Mouse (Mus musculus): Measurements from ENCODE around the gene Slc39a1. TPM values are rescaled to one million over a fixed set of nuclear protein-coding genes. Genes with fewer than 3 reads are reported as not detected.

The Slc39a1 gene
- polyA plus RNA-seq, 1 experiment from 2014 or later: 60.9 TPM

DNA sequence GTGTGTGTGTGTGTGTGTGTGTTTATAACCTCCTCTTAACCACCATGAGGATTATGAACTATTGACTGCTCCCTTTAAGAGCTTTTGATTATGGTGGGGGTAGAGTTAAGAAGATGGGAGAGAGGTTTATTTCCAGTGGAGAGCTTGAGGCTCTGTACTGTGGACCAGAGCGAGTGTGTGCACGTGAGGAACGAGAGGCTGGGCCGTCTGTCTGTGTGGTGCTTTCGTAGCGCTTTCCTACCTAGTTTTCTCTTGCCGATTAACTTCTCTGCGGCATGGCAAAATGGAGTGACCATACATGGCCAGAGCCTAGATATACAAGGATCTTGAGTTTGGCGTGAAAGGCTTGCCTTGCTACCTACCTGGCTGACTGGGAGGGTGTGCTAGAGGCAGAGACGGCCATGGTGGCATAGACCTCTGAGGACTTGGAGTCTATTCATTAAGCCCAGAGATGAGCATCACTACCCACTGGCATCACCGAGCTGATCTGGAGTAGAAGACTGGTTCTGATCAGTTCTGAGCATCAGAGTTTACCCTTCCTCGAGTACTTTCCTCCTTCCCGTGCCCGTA lies 7.9 kb downstream of the Slc39a1 start:
- peaks cover 49% of the 10 kb centered on the region for H3K36me3 ChIP-seq
- no peaks in the 10 kb centered on the region for H3K9me3 ChIP-seq
- ATAC-seq: no peak
- peaks cover 20% of the 10 kb centered on the region for H3K4me1 ChIP-seq (replicated peaks)
- H3K27ac ChIP-seq: no peak overlapping the region
- WGBS: 91% methylated on average over 14 of the region's 14 CpGs
- H3K4me2 ChIP-seq (replicated peaks): 0 out of 2 replicates have a peak overlapping the region, but pooled peaks have one; percentile 92
- H3K9ac ChIP-seq (replicated peaks): peak overlapping the region; percentile 81; the same call in 1 of the 2 replicates
- no peaks in the 10 kb centered on the region for H3K27me3 ChIP-seq
- H3K4me3 ChIP-seq (replicated peaks): peak overlapping the region; percentile 87; the same call in 1 of the 2 replicates

DNA sequence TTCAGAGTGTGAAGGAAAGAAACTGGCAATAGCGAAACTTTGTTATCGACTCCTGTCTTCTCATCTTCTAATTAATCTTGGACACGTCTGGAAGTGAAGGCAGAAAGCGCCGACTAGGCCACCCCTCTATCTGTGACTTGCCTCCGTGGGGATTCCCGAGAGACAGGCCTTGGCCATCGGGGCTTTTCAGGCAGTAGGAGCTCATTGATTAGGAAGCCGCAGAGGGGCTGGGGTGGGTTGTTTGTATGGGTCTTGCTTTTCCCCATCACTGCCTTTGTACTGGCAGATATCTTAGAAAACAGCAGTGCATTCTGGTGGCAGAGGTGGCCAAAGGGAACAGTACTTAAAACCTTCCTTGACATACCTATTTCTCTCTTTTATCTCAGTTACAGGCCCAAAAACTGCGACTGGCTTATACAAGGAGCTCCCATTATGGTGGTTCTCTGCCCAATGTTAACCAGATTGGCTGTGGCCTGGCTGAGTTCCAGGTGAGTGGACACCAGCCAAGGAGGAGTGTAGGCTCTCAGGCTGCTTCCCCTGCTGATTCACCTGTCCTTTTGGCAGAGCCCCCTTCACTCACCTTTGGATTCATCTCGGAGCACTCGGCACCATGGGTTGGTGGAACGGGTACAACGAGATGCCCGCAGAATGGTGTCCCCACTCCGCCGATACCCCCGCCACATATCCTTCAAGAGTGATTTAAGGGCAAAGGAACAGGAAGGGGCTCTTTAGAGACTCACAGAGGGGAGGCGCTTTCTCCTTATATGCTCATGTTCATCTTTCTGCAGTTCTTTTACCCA lies 9.0 kb downstream of the Slc39a1 start:
- peaks cover 50% of the 10 kb centered on the region for H3K36me3 ChIP-seq
- no peak overlapping the region for H3K27ac ChIP-seq
- no peak overlapping the region for H3K4me3 ChIP-seq (replicated peaks)
- no peak overlapping the region for H3K4me2 ChIP-seq (replicated peaks)
- no peak overlapping the region for H3K9ac ChIP-seq (replicated peaks)
- H3K9me3 ChIP-seq: no peaks in the 10 kb centered on the region
- ATAC-seq: no peak
- H3K4me1 ChIP-seq (replicated peaks): peaks cover 20% of the 10 kb centered on the region
- 92% methylated on average over 19 of the region's 19 CpGs for WGBS
- H3K27me3 ChIP-seq: no peaks in the 10 kb centered on the region

DNA sequence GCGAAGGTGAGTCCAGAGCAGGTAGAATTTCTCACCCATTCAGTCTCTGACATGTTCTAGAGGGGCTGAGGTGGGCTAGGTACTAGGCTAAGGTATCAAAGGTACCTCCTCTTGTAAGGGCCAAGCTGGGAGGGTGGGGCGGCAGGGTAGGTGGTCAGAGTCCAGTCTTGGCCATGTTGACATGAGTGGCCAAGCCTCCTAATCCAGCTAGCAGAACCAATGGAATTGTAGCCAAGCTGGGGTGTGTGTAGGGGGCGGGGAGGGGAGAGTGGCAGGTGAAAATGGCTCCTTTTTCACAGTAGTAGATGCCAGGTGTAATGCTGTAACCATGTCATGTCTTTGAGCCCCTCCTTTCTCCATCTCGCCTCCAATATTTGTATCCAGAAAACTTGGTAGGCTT lies 10.5 kb downstream of the Slc39a1 start:
- WGBS: 96% methylated on average over 4 of the region's 4 CpGs

DNA sequence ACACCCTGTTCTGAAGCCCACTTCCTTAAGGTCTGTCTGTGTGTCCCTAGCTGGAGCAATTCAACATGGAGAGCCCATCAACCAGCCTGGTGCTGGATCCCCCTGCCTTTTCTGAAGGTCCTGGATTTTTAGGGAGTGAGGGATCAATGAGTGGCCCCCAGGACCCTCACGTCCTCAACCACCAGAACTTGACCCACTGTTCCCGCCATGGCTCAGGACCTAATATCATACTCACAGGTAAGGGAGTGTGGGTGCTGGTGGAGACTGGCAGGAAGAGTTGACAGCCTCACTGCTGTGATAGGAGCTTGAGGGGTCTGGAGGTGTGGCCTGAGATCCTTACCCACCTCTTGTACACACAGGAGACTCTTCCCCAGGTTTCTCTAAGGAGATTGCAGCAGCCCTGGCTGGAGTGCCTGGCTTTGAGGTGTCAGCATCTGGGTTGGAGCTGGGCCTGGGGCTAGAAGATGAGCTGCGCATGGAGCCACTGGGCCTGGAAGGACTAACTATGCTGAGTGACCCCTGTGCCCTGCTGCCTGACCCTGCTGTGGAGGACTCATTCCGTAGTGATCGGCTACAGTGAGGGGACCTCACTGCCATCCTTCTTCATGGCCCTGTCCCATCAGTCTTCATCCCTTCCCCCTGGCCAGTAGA lies 15.3 kb downstream of the Slc39a1 start:
- H3K4me2 ChIP-seq (replicated peaks): no peak overlapping the region
- H3K27ac ChIP-seq: no peak overlapping the region
- no peaks in the 10 kb centered on the region for H3K9me3 ChIP-seq
- H3K36me3 ChIP-seq: peaks cover 58% of the 10 kb centered on the region
- 92% methylated on average over 5 of the region's 5 CpGs for WGBS
- H3K9ac ChIP-seq (replicated peaks): no peak overlapping the region
- H3K4me3 ChIP-seq (replicated peaks): no peak overlapping the region
- no peak for ATAC-seq
- peaks cover 21% of the 10 kb centered on the region for H3K4me1 ChIP-seq (replicated peaks)
- no peaks in the 10 kb centered on the region for H3K27me3 ChIP-seq

More for the DNA sequence above, 10.5 kb downstream of the Slc39a1 start:
- ATAC-seq: no peak
- no peak overlapping the region for H3K9ac ChIP-seq (replicated peaks)
- H3K4me2 ChIP-seq (replicated peaks): no peak overlapping the region
- H3K36me3 ChIP-seq: peaks cover 66% of the 10 kb centered on the region
- no peak overlapping the region for H3K27ac ChIP-seq
- H3K4me3 ChIP-seq (replicated peaks): no peak overlapping the region
- H3K4me1 ChIP-seq (replicated peaks): peaks cover 20% of the 10 kb centered on the region
- no peaks in the 10 kb centered on the region for H3K9me3 ChIP-seq
- no peaks in the 10 kb centered on the region for H3K27me3 ChIP-seq

DNA sequence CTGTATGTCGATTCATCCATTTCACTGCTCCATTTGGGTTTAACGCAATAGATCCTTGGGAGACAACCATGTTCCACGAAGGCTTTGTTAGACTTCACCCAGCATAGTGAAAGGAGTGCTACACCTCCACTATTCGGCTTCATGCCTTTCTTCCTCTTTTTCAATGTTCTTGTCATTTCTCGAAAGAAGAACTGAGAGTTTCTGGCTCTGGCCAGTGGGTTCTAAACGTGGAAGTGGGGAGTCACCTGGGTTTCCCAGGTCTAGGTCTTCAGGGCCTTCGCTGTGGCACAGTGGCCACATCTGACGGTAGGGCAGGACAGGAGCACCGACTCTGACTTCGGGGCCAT lies 16.7 kb downstream of the Slc39a1 start:
- H3K4me2 ChIP-seq (replicated peaks): peak overlapping the region; percentile 89
- H3K27ac ChIP-seq: peak overlapping the region; percentile 96; the same call in 1 of the 2 replicates
- WGBS: 38% methylated on average over 10 of the region's 10 CpGs
- H3K36me3 ChIP-seq: peaks cover 49% of the 10 kb centered on the region
- H3K9ac ChIP-seq (replicated peaks): peak overlapping the region; percentile 90
- peaks cover 21% of the 10 kb centered on the region for H3K4me1 ChIP-seq (replicated peaks)
- no peak for ATAC-seq
- no peaks in the 10 kb centered on the region for H3K27me3 ChIP-seq
- H3K9me3 ChIP-seq: no peaks in the 10 kb centered on the region
- peak overlapping the region; percentile 90 for H3K4me3 ChIP-seq (replicated peaks)

DNA sequence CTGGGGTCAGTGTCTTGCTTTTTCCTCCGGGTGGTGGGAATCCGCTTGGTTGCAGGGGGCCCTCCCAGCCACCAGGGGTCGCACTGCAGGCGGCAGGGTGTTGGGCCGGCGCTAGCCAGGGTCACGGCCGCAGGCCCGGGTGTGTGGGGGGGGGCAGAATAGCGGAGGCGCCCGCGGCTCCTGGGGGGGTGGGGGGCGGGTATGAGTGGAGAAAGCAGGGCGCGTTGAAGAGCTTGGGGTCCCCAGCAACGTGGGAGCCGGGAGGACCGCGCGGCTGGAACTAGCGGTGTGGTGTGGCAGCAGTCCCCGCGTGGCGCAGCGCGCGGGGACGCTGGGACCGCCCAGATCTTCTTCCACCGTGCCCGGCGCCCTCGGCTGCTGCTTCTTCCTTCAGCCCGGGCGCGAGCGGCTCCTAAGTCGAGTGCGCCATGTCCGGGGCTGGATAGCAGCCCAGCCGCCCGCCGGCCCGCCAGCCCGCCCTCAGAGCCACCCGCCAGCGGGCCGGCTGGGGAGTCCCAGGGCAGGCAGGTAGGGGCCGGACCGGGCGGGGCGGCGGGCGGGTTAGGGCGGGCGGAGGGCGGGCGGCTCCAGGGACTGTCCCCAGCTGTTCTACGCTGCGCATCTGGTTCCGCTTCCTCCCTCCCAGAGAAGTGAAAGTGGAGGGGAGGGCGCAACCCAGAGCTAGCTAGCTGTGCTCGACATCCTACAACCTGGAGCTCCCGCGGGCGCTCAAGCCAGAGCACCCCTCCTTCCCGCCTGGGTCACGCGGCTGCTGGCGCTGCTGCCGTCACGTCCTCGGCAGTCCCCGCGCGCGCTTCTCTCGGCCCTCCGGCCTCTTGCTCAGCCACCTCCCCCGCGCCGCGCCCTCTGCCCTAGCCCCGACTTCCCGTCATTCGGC lies 17.3 kb downstream of the Slc39a1 start, which contains the start of gene Dennd4b:
Dennd4b (plus strand) TSS at position 152 of the 898 bp plus-strand sequence.
- peak within 1 kb of the TSS; percentile 90 for H3K4me3 ChIP-seq (replicated peaks)
- ATAC-seq: peak; percentile 88
- H3K9ac ChIP-seq (replicated peaks): peak within 1 kb of the TSS; percentile 90
- H3K27ac ChIP-seq: peak within 1 kb of the TSS; percentile 96
- WGBS: under 1% methylated on average over 78 of the region's 87 CpGs
- H3K9me3 ChIP-seq: no peaks in the 10 kb centered on the region
- no peaks in the 10 kb centered on the region for H3K27me3 ChIP-seq
- peaks cover 48% of the 10 kb centered on the region for H3K36me3 ChIP-seq
- peaks cover 21% of the 10 kb centered on the region for H3K4me1 ChIP-seq (replicated peaks)
- H3K4me2 ChIP-seq (replicated peaks): peak within 1 kb of the TSS; percentile 89

DNA sequence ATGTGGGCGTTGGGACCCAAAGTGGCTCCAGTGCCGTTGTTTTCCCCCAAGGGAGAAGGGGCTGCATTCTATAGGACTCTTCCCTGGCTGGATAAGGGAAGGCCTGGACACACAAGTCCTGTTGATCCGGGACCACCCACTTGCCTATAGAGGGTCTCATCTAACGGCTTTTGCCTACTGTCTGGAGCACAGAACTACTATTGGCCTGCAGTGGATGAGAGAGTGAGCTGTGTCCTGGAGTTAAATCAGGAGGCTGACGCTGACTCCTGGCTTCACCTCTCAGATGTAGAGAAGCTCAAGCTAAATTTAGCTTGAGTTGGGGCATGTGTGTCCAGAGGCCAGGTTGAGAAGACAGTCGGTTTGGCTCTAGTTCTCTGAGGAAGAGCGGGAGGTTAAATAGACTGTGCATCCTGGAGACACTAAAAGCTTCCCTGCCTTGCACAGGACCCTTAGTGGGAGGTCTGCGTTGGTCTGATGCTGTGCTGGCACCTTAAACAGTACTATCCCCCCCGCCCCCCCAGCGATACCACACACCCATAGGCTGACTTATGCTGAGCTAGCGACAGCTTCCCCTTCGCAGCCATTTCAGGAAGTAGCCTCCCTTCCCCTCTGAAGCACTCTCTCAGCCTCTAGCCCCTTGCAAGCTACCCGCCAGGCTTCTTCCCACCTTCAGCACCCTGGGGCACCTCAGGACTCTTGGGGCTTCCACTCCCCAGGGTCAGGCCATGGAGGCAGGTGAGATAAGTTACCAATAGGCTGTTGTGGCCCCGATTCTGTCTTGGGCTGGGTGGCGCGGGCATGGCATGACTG lies 18.2 kb downstream of the Slc39a1 start:
- ATAC-seq: peak; percentile 67
- H3K27ac ChIP-seq: peak overlapping the region; percentile 96
- H3K9me3 ChIP-seq: no peaks in the 10 kb centered on the region
- H3K4me3 ChIP-seq (replicated peaks): peak overlapping the region; percentile 90
- no peaks in the 10 kb centered on the region for H3K27me3 ChIP-seq
- H3K4me2 ChIP-seq (replicated peaks): peak overlapping the region; percentile 89
- peaks cover 21% of the 10 kb centered on the region for H3K4me1 ChIP-seq (replicated peaks)
- peak overlapping the region; percentile 90 for H3K9ac ChIP-seq (replicated peaks)
- H3K36me3 ChIP-seq: peaks cover 48% of the 10 kb centered on the region
- WGBS: 28% methylated on average over 16 of the region's 16 CpGs

DNA sequence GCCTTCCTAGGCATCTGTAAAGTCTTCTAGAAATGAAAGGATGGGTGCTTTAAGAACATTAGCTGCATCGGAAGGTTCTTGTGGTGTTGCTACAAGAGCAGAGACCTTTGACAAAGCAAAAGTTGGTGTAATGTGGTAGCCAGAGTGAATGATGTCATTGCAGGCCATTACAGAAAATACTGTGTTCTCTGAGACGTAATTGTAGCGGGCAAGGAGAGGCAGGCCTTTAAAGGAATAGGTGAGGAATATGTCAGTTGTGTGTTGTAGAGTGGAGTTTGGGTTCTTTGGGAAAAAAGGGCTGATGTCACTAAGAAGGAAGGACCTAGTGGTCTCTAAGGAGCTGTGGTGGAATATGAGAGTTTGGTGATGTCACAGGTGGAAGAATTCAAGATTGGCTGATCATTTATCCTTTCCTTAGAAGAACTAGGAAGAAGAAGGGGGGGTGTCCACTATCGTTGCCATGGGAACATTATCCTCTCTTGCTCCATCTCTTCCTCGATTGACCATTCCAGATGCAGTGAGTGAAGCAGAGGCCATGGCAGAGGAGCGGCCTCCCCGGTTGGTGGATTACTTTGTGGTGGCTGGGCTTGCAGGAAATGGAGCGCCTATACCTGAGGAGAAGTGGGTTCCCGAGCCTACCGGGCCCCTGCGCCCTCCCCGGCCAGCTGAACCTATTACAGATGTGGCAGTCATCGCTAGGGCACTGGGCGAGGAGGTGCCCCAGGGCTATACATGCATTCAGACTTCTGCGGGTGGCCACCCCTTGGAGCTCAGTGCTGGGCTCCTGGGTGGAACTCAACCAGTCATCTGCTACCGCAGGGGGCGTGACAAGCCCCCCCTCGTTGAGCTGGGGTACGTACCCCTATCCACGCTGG lies 19.2 kb downstream of the Slc39a1 start:
- H3K4me2 ChIP-seq (replicated peaks): 0 out of 2 replicates have a peak overlapping the region, but pooled peaks have one; percentile 89
- no peak overlapping the region for H3K9ac ChIP-seq (replicated peaks)
- WGBS: 89% methylated on average over 20 of the region's 20 CpGs

DNA sequence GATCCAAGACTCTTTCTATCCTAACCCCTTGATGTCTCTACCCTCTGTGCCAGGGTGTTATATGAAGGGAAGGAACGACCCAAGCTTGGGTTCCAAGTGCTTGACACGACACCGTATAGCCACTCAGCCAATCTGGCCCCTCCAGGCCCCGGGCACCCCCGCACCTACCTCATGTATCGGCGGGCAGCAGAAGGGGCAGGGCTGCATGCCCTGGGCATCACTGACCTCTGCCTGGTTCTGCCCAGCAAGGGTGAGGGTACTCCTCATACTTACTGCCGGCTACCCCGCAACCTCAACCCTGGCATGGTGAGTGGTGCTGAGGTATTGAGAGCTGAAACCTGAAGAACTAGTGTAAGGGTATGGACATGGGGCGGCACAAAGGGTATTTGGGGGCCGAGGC lies 20.2 kb downstream of the Slc39a1 start:
- Histone ChIP-seq H3K27me3 (no peaks in the 10 kb centered on the region), H3K27ac (no peak overlapping the region), H3K9me3 (no peaks in the 10 kb centered on the region), H3K36me3 (peaks cover 46% of the 10 kb centered on the region), H3K4me2 (replicated peaks) (no peak overlapping the region), H3K4me1 (replicated peaks) (peaks cover 21% of the 10 kb centered on the region), H3K4me3 (replicated peaks) (no peak overlapping the region), H3K9ac (replicated peaks) (no peak overlapping the region)
- 98% methylated on average over 11 of the region's 11 CpGs for WGBS
- ATAC-seq: no peak

More for the DNA sequence above, 19.2 kb downstream of the Slc39a1 start:
- H3K27me3 ChIP-seq: no peaks in the 10 kb centered on the region
- no peaks in the 10 kb centered on the region for H3K9me3 ChIP-seq
- H3K36me3 ChIP-seq: peaks cover 46% of the 10 kb centered on the region
- no peak overlapping the region for H3K4me3 ChIP-seq (replicated peaks)
- no peak overlapping the region for H3K27ac ChIP-seq
- no peak for ATAC-seq
- peaks cover 21% of the 10 kb centered on the region for H3K4me1 ChIP-seq (replicated peaks)

DNA sequence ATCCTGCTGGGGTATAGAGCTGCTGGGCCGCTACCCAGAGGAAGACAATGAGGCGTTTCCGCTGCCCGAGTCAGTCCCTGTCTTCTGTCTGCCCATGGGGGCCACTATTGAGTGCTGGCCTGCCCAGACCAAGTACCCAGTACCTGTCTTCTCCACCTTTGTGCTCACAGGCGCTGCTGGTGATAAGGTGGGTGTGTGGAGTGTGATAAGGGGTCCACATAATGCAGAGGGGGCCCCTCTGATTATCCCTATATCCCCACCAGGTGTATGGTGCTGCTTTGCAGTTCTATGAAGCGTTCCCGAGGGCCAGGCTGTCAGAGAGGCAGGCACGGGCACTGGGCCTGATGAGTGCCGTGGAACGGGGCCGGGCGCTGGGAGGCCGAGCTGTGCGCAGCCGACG lies 21.0 kb downstream of the Slc39a1 start:
- Histone ChIP-seq H3K4me1 (replicated peaks) (peaks cover 21% of the 10 kb centered on the region), H3K4me3 (replicated peaks) (no peak overlapping the region), H3K36me3 (peaks cover 47% of the 10 kb centered on the region), H3K27ac (no peak overlapping the region), H3K9me3 (no peaks in the 10 kb centered on the region), H3K9ac (replicated peaks) (no peak overlapping the region), H3K27me3 (no peaks in the 10 kb centered on the region), H3K4me2 (replicated peaks) (no peak overlapping the region)
- ATAC-seq: no peak
- WGBS: 85% methylated on average over 16 of the region's 16 CpGs

Measured in midbrain, embryonic 13.5 days (tissue).